Mouse (Mus musculus) CH12.LX (cell line): ENCODE results near the gene Speer4d.
"Not testable (repeated sequence)": the region's sequence is repeated elsewhere in the genome, so short reads cannot be mapped to it uniquely, and the experiment has no call there.

Experiments used
- BHLHE40 ChIP-seq: IDR thresholded peaks from 2 replicates; pipeline ENCODE4 v1.6.1; 2011; ENCODE audit warnings: mild to moderate bottlenecking, low read depth, low read length, improper control_type of control experiment
- CHD2 ChIP-seq: IDR thresholded peaks from 2 replicates; pipeline ENCODE4 v1.6.1; 2011; ENCODE audit warnings: low read length, improper control_type of control experiment
- CTCF ChIP-seq, 2 experiments: IDR thresholded peaks in 1 of 2; conservative IDR thresholded peaks in 1 of 2; 2 replicates each; pipeline ENCODE4 v1.5.1; 2011 to 2012; ENCODE audit warnings: low read depth in 2 of 2, low read length in 2 of 2, improper control_type of control experiment in 1 of 2, inconsistent platforms in 1 of 2, mild to moderate bottlenecking in 1 of 2, moderate library complexity in 1 of 2
- E2F4 ChIP-seq: IDR thresholded peaks from 2 replicates; pipeline ENCODE4 v1.6.1; 2011; ENCODE audit warnings: low read depth, low read length, improper control_type of control experiment; ENCODE audit not compliant: insufficient replicate concordance
- EP300 ChIP-seq: IDR thresholded peaks from 2 replicates; pipeline ENCODE4 v1.6.1; 2011; ENCODE audit warnings: low read length, improper control_type of control experiment
- ETS1 ChIP-seq: conservative IDR thresholded peaks from 2 replicates; pipeline ENCODE4 v1.6.1; 2012; ENCODE audit warnings: low read depth, mild to moderate bottlenecking, inconsistent platforms, low read length, improper control_type of control experiment, moderate library complexity
- MAFK ChIP-seq: IDR thresholded peaks from 2 replicates; pipeline ENCODE4 v1.6.1; 2011; ENCODE audit warnings: low read length, improper control_type of control experiment; ENCODE audit not compliant: insufficient replicate concordance
- MYC ChIP-seq: IDR thresholded peaks from 2 replicates; pipeline ENCODE4 v1.6.1; 2011; ENCODE audit warnings: low read depth, mild to moderate bottlenecking, improper control_type of control experiment, low read length
- NELFE ChIP-seq: IDR thresholded peaks from 2 replicates; pipeline ENCODE4 v1.6.1; 2011; ENCODE audit warnings: low read depth, low read length, improper control_type of control experiment
- POLR2A ChIP-seq: IDR thresholded peaks from 2 replicates; pipeline ENCODE4 v1.6.1; 2011; ENCODE audit warnings: low read depth, mild to moderate bottlenecking, improper control_type of control experiment, low read length
- RAD21 ChIP-seq: IDR thresholded peaks from 2 replicates; pipeline ENCODE4 v1.6.1; 2011; ENCODE audit warnings: low read depth, mild to moderate bottlenecking, low read length, improper control_type of control experiment, moderate library complexity
- TCF12 ChIP-seq: IDR thresholded peaks from 2 replicates; pipeline ENCODE4 v1.6.1; 2014; ENCODE audit warnings: low read depth, mild to moderate bottlenecking, inconsistent platforms, low read length, improper control_type of control experiment
- USF1 ChIP-seq: IDR thresholded peaks from 2 replicates; pipeline ENCODE4 v1.6.1; 2014; ENCODE audit warnings: low read depth, mild to moderate bottlenecking, inconsistent platforms, low read length, improper control_type of control experiment
- ZMIZ1 ChIP-seq: IDR thresholded peaks from 2 replicates; pipeline ENCODE4 v1.6.1; 2012; ENCODE audit warnings: low read depth, mild to moderate bottlenecking, inconsistent platforms, low read length, improper control_type of control experiment

- not testable (repeated sequence) for TF ChIP-seq MAFK, ETS1, NELFE, MYC, RAD21, E2F4, POLR2A, ZMIZ1, EP300, BHLHE40, USF1, CHD2, TCF12
- TF ChIP-seq CTCF (conservative IDR thresholded peaks at IDR 0.05 in 1 of 2, IDR thresholded peaks at IDR 0.05 in 1 of 2; ENCODE audit: low read depth in 2 of 2, low read length in 2 of 2), result peak in 1 of 2 experiments; percentile 34; a peak in 2 of 4 replicates
Observed at GRCm38 (mm10) chr5:15652334-15652733, 33.5 kb downstream of the Speer4d start.
